Mouse (Mus musculus) spleen, embryonic (tissue): ENCODE measurements at regions not wholly inside any gene's neighbourhood (a gene's known extent, or its start where the extent isn't known, plus 50 kb on each side); places are given as distances from the start of the nearest gene placed in this dataset.

ENCODE experiments used
- CTCF ChIA-PET: fragments of 350-600 bp; sonication (Branson Sonifier 250); formaldehyde crosslinking; loops from one replicate; lab custom pipeline; 2022; lab: Charles Lee

DNA sequence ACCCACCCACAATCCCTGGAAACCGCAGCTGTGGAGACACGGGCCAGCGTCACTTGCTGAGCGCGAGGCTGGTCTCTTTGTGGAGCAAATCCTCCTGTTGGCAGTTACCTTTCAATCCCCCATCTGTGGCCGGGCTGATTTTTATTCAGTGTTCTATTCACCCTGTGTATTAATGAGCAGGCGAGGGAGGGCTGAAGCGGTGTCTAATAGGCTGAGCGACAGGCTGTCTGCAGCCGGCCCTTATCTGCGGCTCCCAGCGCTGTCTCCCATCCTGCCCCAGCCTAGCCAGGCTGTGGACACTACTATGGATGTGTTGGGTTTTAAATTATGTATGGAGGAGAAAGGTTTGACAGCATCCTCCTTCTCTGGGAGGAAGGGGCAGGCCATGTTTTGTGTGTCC lies 138.3 kb upstream of the Gm26897 start:
- CTCF ChIA-PET, result no interaction called here

DNA sequence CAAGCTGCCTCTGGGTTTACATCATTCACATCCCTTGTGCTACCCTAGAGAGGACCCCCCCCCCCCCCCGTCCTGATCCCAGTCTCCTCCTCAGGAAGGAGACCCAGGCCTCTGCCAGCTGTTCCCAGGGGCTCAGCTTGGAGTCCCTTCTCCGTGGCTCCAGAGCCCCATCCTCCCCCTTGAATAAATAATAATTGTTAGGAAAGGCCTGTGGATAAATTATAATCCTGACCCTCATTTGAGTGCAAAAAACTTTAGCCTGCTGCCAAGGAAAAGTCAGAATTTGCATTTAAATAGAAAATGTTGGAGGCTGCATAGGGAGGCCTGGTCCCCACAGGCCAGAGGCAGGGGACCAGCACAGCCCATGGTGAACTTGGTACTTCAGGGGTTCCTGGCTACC lies 136.0 kb upstream of the Gm26897 start:
- CTCF ChIA-PET, result no interaction called here

- CTCF ChIA-PET, result no interaction called here
Observed at GRCm38 (mm10) chr5:111601711-111602521, 131.8 kb upstream of the Gm26897 start.

DNA sequence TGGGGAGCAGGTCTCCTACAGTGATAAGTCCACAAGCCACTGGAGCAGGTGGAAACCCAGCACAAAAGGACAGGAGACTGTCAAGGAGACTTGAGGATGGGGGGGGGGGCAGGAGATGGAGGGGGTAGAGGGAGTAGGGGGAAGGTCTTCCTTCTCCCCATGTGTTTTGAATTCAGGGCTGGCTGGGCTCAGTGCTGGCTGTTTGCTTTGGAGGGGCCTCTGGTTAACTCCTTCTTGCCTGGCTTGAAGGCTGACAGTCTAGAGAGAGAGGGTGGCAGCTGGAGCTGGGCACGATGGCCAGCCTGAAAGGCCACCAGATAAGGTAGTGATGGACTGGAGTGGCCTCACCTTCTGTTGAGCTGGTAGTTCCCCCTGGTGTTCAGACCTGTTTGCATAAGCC lies 120.0 kb upstream of the Gm26897 start:
- CTCF ChIA-PET, result no interaction called here

- CTCF ChIA-PET, result no interaction called here
Observed at GRCm38 (mm10) chr5:111619974-111620373, 113.8 kb upstream of the Gm26897 start.

DNA sequence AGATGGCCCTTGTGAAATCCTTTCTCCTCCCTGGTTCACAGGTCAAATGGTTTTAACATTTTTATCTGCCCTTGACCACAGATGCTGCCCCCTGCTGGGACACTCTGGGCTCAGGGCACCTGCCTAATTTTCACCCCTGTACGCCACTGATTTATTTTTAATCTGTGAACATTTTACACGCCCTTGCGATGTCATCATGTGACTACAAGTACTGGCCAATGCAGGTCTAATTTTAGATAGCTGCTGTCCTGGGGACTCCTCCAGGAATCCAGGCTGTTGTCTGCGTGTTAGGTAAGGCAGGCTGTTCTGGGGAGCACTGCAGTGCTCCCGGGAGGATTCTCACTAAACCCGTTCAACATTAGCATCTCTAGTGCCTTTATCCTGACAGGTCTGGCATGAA lies 113.1 kb upstream of the Gm26897 start:
- CTCF ChIA-PET, result no interaction called here

DNA sequence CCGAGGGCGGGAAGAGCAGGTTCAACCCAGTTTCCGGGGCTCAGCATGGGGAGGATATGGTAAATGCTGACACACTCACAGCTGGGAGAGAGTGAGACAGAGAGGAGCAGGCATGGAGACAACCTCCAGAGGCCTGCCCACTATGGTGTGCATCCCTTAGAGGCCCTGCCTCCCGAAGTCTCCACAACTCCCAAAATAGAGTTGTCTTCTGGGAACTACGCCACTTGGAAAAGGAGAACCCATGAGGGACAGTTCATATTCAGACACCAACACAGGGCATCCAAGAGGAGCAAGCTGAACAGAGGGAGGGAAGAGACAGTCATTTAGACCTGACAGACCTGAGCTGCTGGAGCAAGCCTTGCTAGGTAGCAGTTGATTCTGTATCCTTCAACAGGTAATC lies 111.2 kb upstream of the Gm26897 start:
- CTCF ChIA-PET, result no interaction called here

GRCm38 (mm10) chr5:111626273-111626798 lies 107.4 kb upstream of the Gm26897 start:
- CTCF ChIA-PET, result no interaction called here

DNA sequence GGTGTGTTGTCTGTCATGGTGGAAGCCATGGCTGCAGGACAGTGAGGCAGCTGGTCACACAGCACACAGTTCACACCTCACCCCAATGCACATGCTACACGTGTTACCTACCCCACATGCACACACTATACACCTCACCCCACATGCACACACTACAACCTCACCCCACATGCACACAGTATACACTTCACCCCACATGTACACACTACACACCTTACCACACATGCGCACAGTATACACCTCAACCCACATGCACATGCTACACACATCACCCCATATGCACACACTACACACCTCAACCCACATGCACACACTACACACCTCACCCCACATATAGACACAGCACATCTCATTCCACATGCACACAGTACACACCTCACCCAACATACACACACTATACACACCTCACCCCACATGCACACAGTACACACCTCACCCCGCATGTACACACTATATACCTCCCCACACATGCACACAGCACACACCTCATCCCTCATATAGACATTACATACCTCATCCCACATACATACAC lies 103.3 kb upstream of the Gm26897 start:
- CTCF ChIA-PET, result no interaction called here

- CTCF ChIA-PET, result no interaction called here
Observed at GRCm38 (mm10) chr5:111631572-111632161, 102.1 kb upstream of the Gm26897 start.

DNA sequence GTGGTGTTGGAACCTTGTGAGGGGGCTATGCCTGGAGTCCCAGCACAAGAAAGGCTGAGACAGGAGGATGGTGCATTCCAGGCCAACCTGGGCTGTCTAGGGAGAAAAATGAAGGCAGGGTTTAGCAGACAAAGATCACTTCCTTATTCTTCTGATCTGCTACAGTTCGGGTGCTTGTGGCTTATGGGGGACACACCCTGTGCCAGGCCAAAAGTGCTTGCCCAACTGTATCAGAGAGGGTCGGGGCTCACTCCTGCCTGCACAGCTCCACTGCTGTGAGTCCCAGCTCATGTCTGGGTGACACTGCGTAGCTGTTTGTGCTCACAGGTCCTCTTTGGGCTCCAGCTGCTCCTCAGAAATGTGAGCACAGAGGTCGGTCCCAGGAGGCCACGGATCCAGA lies 98.6 kb upstream of the Gm26897 start:
- CTCF ChIA-PET, result no interaction called here

GRCm38 (mm10) chr5:111636969-111637368 lies 96.8 kb upstream of the Gm26897 start:
- CTCF ChIA-PET, result no interaction called here

DNA sequence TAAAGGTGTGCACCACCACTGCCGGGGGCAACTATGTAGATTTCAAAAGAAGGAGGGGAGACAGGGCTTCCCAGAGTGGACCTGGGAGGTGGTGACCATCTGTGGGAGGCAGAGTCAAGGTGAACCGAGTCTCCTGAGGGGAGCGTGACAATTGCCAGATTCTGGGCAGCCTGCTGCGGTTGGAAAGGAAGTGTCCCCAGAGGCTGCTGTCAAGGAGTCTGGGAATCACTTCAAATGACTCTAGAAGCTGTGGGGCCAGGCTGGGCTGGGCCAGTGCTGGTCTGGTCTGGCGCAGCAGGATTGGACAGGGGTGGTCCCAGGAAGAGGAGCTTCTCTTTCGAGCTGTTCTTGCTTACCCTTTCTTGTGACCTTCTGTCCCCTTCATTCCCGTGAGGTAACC lies 95.4 kb upstream of the Gm26897 start:
- CTCF ChIA-PET, result no interaction called here

GRCm38 (mm10) chr5:111639476-111640287 lies 94.0 kb upstream of the Gm26897 start:
- CTCF ChIA-PET, result no interaction called here

GRCm38 (mm10) chr5:111640976-111641375 lies 92.7 kb upstream of the Gm26897 start:
- CTCF ChIA-PET, result no interaction called here

- CTCF ChIA-PET, result no interaction called here
Observed at GRCm38 (mm10) chr5:111641685-111642084, 92.0 kb upstream of the Gm26897 start.

- CTCF ChIA-PET, result no interaction called here
Observed at GRCm38 (mm10) chr5:111644142-111644541, 89.6 kb upstream of the Gm26897 start.

DNA sequence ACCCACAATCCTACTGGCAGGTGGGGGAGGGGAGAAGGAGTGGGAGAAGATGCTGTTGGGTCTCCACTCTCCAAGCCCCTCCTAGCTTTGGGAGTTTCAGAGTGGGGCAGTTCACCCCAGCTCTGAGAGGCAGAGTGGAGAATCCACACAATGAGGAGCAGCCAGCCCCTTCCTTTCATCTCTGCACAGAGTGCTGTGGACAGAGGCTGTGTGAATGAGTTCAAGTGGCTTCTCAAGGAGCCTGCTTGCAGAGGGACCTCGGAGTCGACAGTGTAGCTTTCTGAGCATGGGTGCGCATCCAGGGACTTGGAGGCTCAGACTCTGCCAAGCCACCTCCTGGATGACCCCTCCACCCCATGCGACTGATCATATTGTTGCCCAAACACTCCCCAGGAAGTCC lies 88.9 kb upstream of the Gm26897 start:
- CTCF ChIA-PET, result no interaction called here

DNA sequence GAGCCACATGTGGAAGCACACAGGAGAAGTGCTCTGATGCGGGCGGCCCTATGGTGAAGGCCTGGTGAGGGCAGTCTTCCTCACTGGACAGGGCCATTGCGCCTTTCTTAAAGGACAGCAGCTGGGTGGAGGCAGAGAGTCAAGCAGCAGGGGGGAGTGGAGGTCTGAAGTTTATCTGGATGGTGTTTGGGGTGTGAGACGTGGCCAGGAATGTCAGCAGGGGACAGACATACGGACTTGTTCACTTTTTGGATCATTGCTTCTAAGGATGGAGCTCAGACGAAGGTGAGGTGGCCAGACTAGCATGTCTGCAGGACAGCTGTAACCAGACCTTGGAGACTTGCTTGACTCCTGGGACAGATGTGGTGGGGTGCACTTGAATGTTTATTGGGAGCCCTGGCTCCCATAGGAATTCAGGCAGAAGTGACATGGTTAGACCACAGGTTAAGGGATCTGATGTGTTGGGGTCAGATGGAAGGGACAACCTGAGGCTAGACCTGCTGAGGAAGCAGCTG lies 86.0 kb upstream of the Gm26897 start:
- CTCF ChIA-PET, result no interaction called here

GRCm38 (mm10) chr5:111648481-111648880 lies 85.2 kb upstream of the Gm26897 start:
- CTCF ChIA-PET, result no interaction called here

- CTCF ChIA-PET, result no interaction called here
Observed at GRCm38 (mm10) chr5:111649012-111649411, 84.7 kb upstream of the Gm26897 start.

- CTCF ChIA-PET, result no interaction called here
Observed at GRCm38 (mm10) chr5:111652472-111652871, 81.3 kb upstream of the Gm26897 start.
